Mouse (Mus musculus): ENCODE measurements around the gene Megf11.

The Megf11 gene

GRCm38 (mm10) chr9:64605735-64606349 is 220.4 kb downstream of the Megf11 start:
- no peak for DNase-seq (ENCODE audit: low spot score)

- no peak for DNase-seq (ENCODE audit: low spot score)
These were observed 221.6 kb downstream of the Megf11 start for GRCm38 (mm10) chr9:64607049-64607448.

- DNase-seq (ENCODE audit: low spot score), result no peak
These were observed 224.1 kb downstream of the Megf11 start for GRCm38 (mm10) chr9:64609546-64609945.

- DNase-seq (ENCODE audit: low spot score), result no peak
These were observed 226.9 kb downstream of the Megf11 start for GRCm38 (mm10) chr9:64612121-64612983.

GRCm38 (mm10) chr9:64612984-64613649 is 227.7 kb downstream of the Megf11 start:
- no peak for DNase-seq (ENCODE audit: low spot score)

- DNase-seq (ENCODE audit: low spot score), result no peak
These were observed 232.0 kb downstream of the Megf11 start for GRCm38 (mm10) chr9:64617413-64617812.

- DNase-seq (ENCODE audit: low spot score), result no peak
These were observed 233.0 kb downstream of the Megf11 start for GRCm38 (mm10) chr9:64618433-64618832.

GRCm38 (mm10) chr9:64619440-64619839 is 234.0 kb downstream of the Megf11 start:
- no peak for DNase-seq (ENCODE audit: low spot score)

GRCm38 (mm10) chr9:64620596-64620995 is 235.2 kb downstream of the Megf11 start:
- DNase-seq (ENCODE audit: low spot score), result no peak

- DNase-seq (ENCODE audit: low spot score), result no peak
These were observed 236.3 kb downstream of the Megf11 start for GRCm38 (mm10) chr9:64621499-64622296.

GRCm38 (mm10) chr9:64623361-64623760 is 237.9 kb downstream of the Megf11 start:
- no peak for DNase-seq (ENCODE audit: low spot score)

GRCm38 (mm10) chr9:64624536-64624935 is 239.1 kb downstream of the Megf11 start:
- no peak for DNase-seq (ENCODE audit: low spot score)

GRCm38 (mm10) chr9:64629802-64630201 is 244.4 kb downstream of the Megf11 start:
- DNase-seq (ENCODE audit: low spot score), result no peak

- no peak for DNase-seq (ENCODE audit: low spot score)
These were observed 247.7 kb downstream of the Megf11 start for GRCm38 (mm10) chr9:64633169-64633568.

GRCm38 (mm10) chr9:64636111-64636510 is 250.7 kb downstream of the Megf11 start:
- DNase-seq (ENCODE audit: low spot score), result no peak

- DNase-seq (ENCODE audit: low spot score), result no peak
These were observed 251.5 kb downstream of the Megf11 start for GRCm38 (mm10) chr9:64636961-64637360.

GRCm38 (mm10) chr9:64638250-64638649 is 252.8 kb downstream of the Megf11 start:
- no peak for DNase-seq (ENCODE audit: low spot score)

- no peak for DNase-seq (ENCODE audit: low spot score)
These were observed 254.2 kb downstream of the Megf11 start for GRCm38 (mm10) chr9:64639664-64640063.

GRCm38 (mm10) chr9:64644129-64644528 is 258.7 kb downstream of the Megf11 start:
- DNase-seq (ENCODE audit: low spot score), result no peak

- DNase-seq (ENCODE audit: low spot score), result no peak
These were observed 260.0 kb downstream of the Megf11 start for GRCm38 (mm10) chr9:64645462-64645861.

- DNase-seq (ENCODE audit: low spot score), result no peak
These were observed 264.0 kb downstream of the Megf11 start for GRCm38 (mm10) chr9:64649393-64649792.

GRCm38 (mm10) chr9:64649892-64650291 is 264.5 kb downstream of the Megf11 start:
- no peak for DNase-seq (ENCODE audit: low spot score)
